Mouse (Mus musculus) E14TG2a.4 (cell line): Measurements from ENCODE around the gene Olfr1440.

Experiments used
- CTCF ChIP-seq: conservative IDR thresholded peaks from 2 replicates; pipeline ENCODE4 v1.5.1; 2014; ENCODE audit warnings: low read length
- NANOG ChIP-seq: IDR thresholded peaks from 2 replicates; pipeline ENCODE4 v1.6.1; 2014; ENCODE audit warnings: borderline replicate concordance, low read length, mixed read lengths
- POU5F1 ChIP-seq: IDR thresholded peaks from 2 replicates; pipeline ENCODE4 v1.6.1; 2014; ENCODE audit warnings: low read length, borderline replicate concordance

- no peak for TF ChIP-seq CTCF
- no peak for TF ChIP-seq NANOG
- no peak for TF ChIP-seq POU5F1
Measured at GRCm38 (mm10) chr19:12442560-12442959, 55.5 kb downstream of the Olfr1440 start.
